Mouse (Mus musculus) hindbrain, embryonic 15.5 days (tissue): ENCODE measurements around the gene Slc35b1. TPM values are rescaled to one million over a fixed set of nuclear protein-coding genes. Genes with fewer than 3 reads are reported as not detected.
A peak's percentile ranks its signal among the peaks of the same experiment; 100 is the strongest.
"Not testable (repeated sequence)": the region's sequence is repeated elsewhere in the genome, so short reads cannot be mapped to it uniquely, and the experiment has no call there.

Experiments
- ATAC-seq: fragments of 200-750 bp; cut with Nextera tagmentation; 2 replicates; pipeline ENCODE4 v1.8.0; 2017; ENCODE audit warnings: low read depth, moderate number of reproducible peaks, moderate TSS enrichment; ENCODE audit not compliant: low FRiP score
- H3K27ac ChIP-seq: fragments of 300-500 bp; sonication (generic); replicated peaks from 2 replicates; pipeline ENCODE4 v1.5.1; 2015; ENCODE audit warnings: mild to moderate bottlenecking, inconsistent platforms
- H3K27me3 ChIP-seq: fragments of 300-500 bp; sonication (generic); 2 replicates; pipeline ENCODE4 v1.6.1; 2015; ENCODE audit warnings: control low read depth, inconsistent platforms
- H3K36me3 ChIP-seq: fragments of 300-500 bp; sonication (generic); 2 replicates; pipeline ENCODE4 v1.6.1; 2015; ENCODE audit warnings: control low read depth, inconsistent platforms
- H3K4me1 ChIP-seq: fragments of 300-500 bp; sonication (generic); replicated peaks from 2 replicates; pipeline ENCODE4 v1.6.1; 2015; ENCODE audit warnings: control low read depth, inconsistent platforms
- H3K4me2 ChIP-seq: fragments of 300-500 bp; sonication (generic); 2 replicates; pipeline ENCODE4 v1.6.1; 2015; ENCODE audit warnings: moderate library complexity, mild to moderate bottlenecking, inconsistent platforms
- H3K4me3 ChIP-seq: fragments of 300-500 bp; sonication (generic); 2 replicates; pipeline ENCODE4 v1.5.1; 2015; ENCODE audit warnings: mild to moderate bottlenecking, inconsistent platforms
- H3K9ac ChIP-seq: fragments of 300-500 bp; sonication (generic); 2 replicates; pipeline ENCODE4 v1.6.1; 2015; ENCODE audit warnings: inconsistent platforms
- H3K9me3 ChIP-seq: fragments of 300-500 bp; sonication (generic); 2 replicates; pipeline ENCODE4 v1.6.1; 2016; ENCODE audit warnings: control low read depth, inconsistent platforms
- WGBS: fragments of 180-500 bp; shearing (Covaris S2); methylation state at CpG from one replicate; pipeline ENCODE4 v1.1.7; 2015; 5-methylcytosine and 5-hydroxymethylcytosine counted together
- polyA plus RNA-seq: library from polyadenylated mRNA; unstranded; fragments of >200 nt; fragmentation: Nextera tagmentation; extraction: Ambion mirVana; gene quantifications from 2 replicates; pipeline ENCODE4 v1.2.1, GENCODE M21; 2015

The Slc35b1 gene
- polyA plus RNA-seq, 1 experiment from 2014 or later, result 140 TPM

GRCm38 (mm10) chr11:95399520-95400020 is 15.1 kb downstream of the Slc35b1 start:
- no peak overlapping the region for H3K4me2 ChIP-seq
- H3K4me3 ChIP-seq, result no peak overlapping the region
- no peaks in the 10 kb centered on the region for H3K36me3 ChIP-seq
- ATAC-seq, result no peak
- H3K4me1 ChIP-seq, result peaks cover 11% of the 10 kb centered on the region
- 58% methylated on average over 13 of the region's 13 CpGs for WGBS
- H3K9ac ChIP-seq, result no peak overlapping the region
- no peak overlapping the region for H3K27ac ChIP-seq
- H3K27me3 ChIP-seq, result no peaks in the 10 kb centered on the region
- H3K9me3 ChIP-seq, result no peaks in the 10 kb centered on the region

GRCm38 (mm10) chr11:95401568-95401967 is 17.1 kb downstream of the Slc35b1 start:
- Histone ChIP-seq H3K27ac (no peak overlapping the region), H3K36me3 (no peaks in the 10 kb centered on the region)

GRCm38 (mm10) chr11:95402196-95402595 is 17.7 kb downstream of the Slc35b1 start:
- Histone ChIP-seq H3K9ac (no peak overlapping the region), H3K27ac (no peak overlapping the region; the same call in 1 of the 2 replicates), H3K4me3 (no peak overlapping the region), H3K4me2 (no peak overlapping the region), H3K4me1 (peaks cover 11% of the 10 kb centered on the region), H3K9me3 (no peaks in the 10 kb centered on the region), H3K36me3 (no peaks in the 10 kb centered on the region), H3K27me3 (no peaks in the 10 kb centered on the region)
- 14% methylated on average over 5 of the region's 5 CpGs for WGBS
- ATAC-seq, result no peak

More at GRCm38 (mm10) chr11:95401568-95401967, 17.1 kb downstream of the Slc35b1 start:
- 91% methylated on average over 5 of the region's 5 CpGs for WGBS
- ATAC-seq, result no peak
- no peaks in the 10 kb centered on the region for H3K9me3 ChIP-seq
- no peaks in the 10 kb centered on the region for H3K27me3 ChIP-seq
- H3K4me2 ChIP-seq, result no peak overlapping the region
- H3K4me1 ChIP-seq, result peaks cover 11% of the 10 kb centered on the region
- H3K9ac ChIP-seq, result no peak overlapping the region
- H3K4me3 ChIP-seq, result no peak overlapping the region

- no peak for ATAC-seq
- no peaks in the 10 kb centered on the region for H3K27me3 ChIP-seq
- H3K4me2 ChIP-seq, result no peak overlapping the region
- H3K9me3 ChIP-seq, result no peaks in the 10 kb centered on the region
- peaks cover 11% of the 10 kb centered on the region for H3K4me1 ChIP-seq
- H3K36me3 ChIP-seq, result no peaks in the 10 kb centered on the region
- no peak overlapping the region for H3K9ac ChIP-seq
- H3K4me3 ChIP-seq, result no peak overlapping the region
- WGBS, result 27% methylated on average over 8 of the region's 8 CpGs
- no peak overlapping the region for H3K27ac ChIP-seq
Measured at GRCm38 (mm10) chr11:95402658-95403101, 18.2 kb downstream of the Slc35b1 start.

GRCm38 (mm10) chr11:95403382-95404340 is 19.2 kb downstream of the Slc35b1 start:
- Histone ChIP-seq H3K27ac (no peak overlapping the region), H3K4me2 (no peak overlapping the region), H3K36me3 (no peaks in the 10 kb centered on the region), H3K4me3 (no peak overlapping the region), H3K9me3 (no peaks in the 10 kb centered on the region), H3K27me3 (no peaks in the 10 kb centered on the region), H3K4me1 (peaks cover 5% of the 10 kb centered on the region; the same call in 1 of the 2 replicates), H3K9ac (no peak overlapping the region)
- no peak for ATAC-seq
- WGBS, result 58% methylated on average over 16 of the region's 16 CpGs

GRCm38 (mm10) chr11:95405771-95406170 is 21.3 kb downstream of the Slc35b1 start:
- Histone ChIP-seq H3K9ac (no peak overlapping the region), H3K4me2 (no peak overlapping the region), H3K4me1 (no peaks in the 10 kb centered on the region), H3K9me3 (no peaks in the 10 kb centered on the region), H3K4me3 (no peak overlapping the region), H3K27me3 (no peaks in the 10 kb centered on the region), H3K36me3 (no peaks in the 10 kb centered on the region), H3K27ac (no peak overlapping the region)
- 79% methylated on average over 4 of the region's 4 CpGs for WGBS
- ATAC-seq, result no peak

GRCm38 (mm10) chr11:95406398-95406797 is 21.9 kb downstream of the Slc35b1 start:
- H3K9ac ChIP-seq, H3K36me3 ChIP-seq, H3K27me3 ChIP-seq, H3K27ac ChIP-seq, H3K4me2 ChIP-seq, ATAC-seq, H3K4me3 ChIP-seq, H3K9me3 ChIP-seq, H3K4me1 ChIP-seq: not testable (repeated sequence)
- 96% methylated on average over 5 of the region's 5 CpGs for WGBS

GRCm38 (mm10) chr11:95409450-95410112 is 25.1 kb downstream of the Slc35b1 start:
- Histone ChIP-seq H3K27ac (no peak overlapping the region), H3K27me3 (no peaks in the 10 kb centered on the region), H3K36me3 (no peaks in the 10 kb centered on the region), H3K9me3 (no peaks in the 10 kb centered on the region), H3K4me2 (no peak overlapping the region), H3K4me1 (no peaks in the 10 kb centered on the region), H3K9ac (no peak overlapping the region), H3K4me3 (no peak overlapping the region)
- no peak for ATAC-seq
- WGBS, result 89% methylated on average over 10 of the region's 10 CpGs

GRCm38 (mm10) chr11:95411453-95412013 is 27.0 kb downstream of the Slc35b1 start:
- Histone ChIP-seq H3K27me3 (no peaks in the 10 kb centered on the region), H3K4me3 (no peak overlapping the region), H3K36me3 (no peaks in the 10 kb centered on the region), H3K9ac (no peak overlapping the region), H3K4me1 (peaks cover 17% of the 10 kb centered on the region), H3K9me3 (no peaks in the 10 kb centered on the region), H3K4me2 (no peak overlapping the region), H3K27ac (peak overlapping the region; percentile 51)
- 68% methylated on average over 6 of the region's 6 CpGs for WGBS
- no peak for ATAC-seq

- ATAC-seq, result no peak
- Histone ChIP-seq H3K4me2 (no peak overlapping the region), H3K4me3 (no peak overlapping the region), H3K36me3 (no peaks in the 10 kb centered on the region), H3K27ac (no peak overlapping the region), H3K4me1 (peaks cover 22% of the 10 kb centered on the region), H3K9ac (no peak overlapping the region), H3K9me3 (no peaks in the 10 kb centered on the region), H3K27me3 (no peaks in the 10 kb centered on the region)
- WGBS, result 89% methylated on average over 3 of the region's 3 CpGs
Measured at GRCm38 (mm10) chr11:95412615-95413014, 28.1 kb downstream of the Slc35b1 start.

- WGBS, result 3% methylated on average over 55 of the region's 58 CpGs
- H3K9me3 ChIP-seq, result no peaks in the 10 kb centered on the region
- peak within 1 kb of the TSS; percentile 98 for H3K27ac ChIP-seq
- H3K27me3 ChIP-seq, result no peaks in the 10 kb centered on the region
- peaks cover 25% of the 10 kb centered on the region for H3K4me1 ChIP-seq
- H3K4me3 ChIP-seq, result peak within 1 kb of the TSS; percentile 60
- H3K4me2 ChIP-seq, result peak within 1 kb of the TSS; percentile 88
- no peaks in the 10 kb centered on the region for H3K36me3 ChIP-seq
- H3K9ac ChIP-seq, result peak within 1 kb of the TSS; percentile 73
- peak; percentile 89 for ATAC-seq
Measured at GRCm38 (mm10) chr11:95413641-95414535, 29.4 kb downstream of the Slc35b1 start, which contains the start of gene Spop. Gene Spop (plus strand): TSS chr11:95414080.
